Mouse (Mus musculus) myocyte (in vitro differentiated cells): Measurements from ENCODE around the gene Dqx1.

Experiments used
- CEBPB ChIP-seq: IDR thresholded peaks from 2 replicates; pipeline ENCODE4 v1.6.1; 2011; ENCODE audit warnings: mild to moderate bottlenecking, moderate library complexity; ENCODE audit not compliant: poor library complexity, insufficient read depth, severe bottlenecking
- E2F4 ChIP-seq: IDR thresholded peaks from one replicate; pipeline ENCODE4 v1.6.1; 2011; ENCODE audit warnings: mild to moderate bottlenecking, control low read depth, moderate library complexity; ENCODE audit not compliant: insufficient read depth
- MAX ChIP-seq: IDR thresholded peaks from one replicate; pipeline ENCODE4 v1.6.1; 2011; ENCODE audit warnings: low read depth, mild to moderate bottlenecking, control low read depth
- MYOD1 ChIP-seq, 3 experiments: IDR thresholded peaks; one replicate each; pipeline ENCODE4 v1.6.1; 2011; ENCODE audit warnings: control low read depth in 2 of 3, low read depth in 2 of 3, mild to moderate bottlenecking in 2 of 3, moderate library complexity in 1 of 3; ENCODE audit not compliant: insufficient read length in 2 of 3, control insufficient read depth in 1 of 3
- MYOG ChIP-seq, 3 experiments: IDR thresholded peaks; one replicate each; pipeline ENCODE4 v1.6.1; 2011; ENCODE audit warnings: control low read depth in 2 of 3, low read depth in 2 of 3, mild to moderate bottlenecking in 2 of 3; ENCODE audit not compliant: insufficient read length in 2 of 3, control insufficient read depth in 1 of 3, insufficient read depth in 1 of 3
- POLR2A ChIP-seq: IDR thresholded peaks from one replicate; pipeline ENCODE4 v1.6.1; 2011; ENCODE audit warnings: low read depth, mild to moderate bottlenecking, control low read depth, moderate library complexity; ENCODE audit not compliant: insufficient read length
- POLR2AphosphoS2 ChIP-seq: IDR thresholded peaks from one replicate; pipeline ENCODE4 v1.6.1; 2011; ENCODE audit warnings: low read depth, control low read depth; ENCODE audit not compliant: insufficient read length
- TCF12 ChIP-seq: IDR thresholded peaks from one replicate; pipeline ENCODE4 v1.6.1; 2011; ENCODE audit warnings: mild to moderate bottlenecking, control low read depth; ENCODE audit not compliant: poor library complexity, insufficient read depth, severe bottlenecking
- TCF3 ChIP-seq: IDR thresholded peaks from one replicate; pipeline ENCODE4 v1.6.1; 2011; ENCODE audit warnings: low read depth, control low read depth; ENCODE audit not compliant: insufficient read length

DNA sequence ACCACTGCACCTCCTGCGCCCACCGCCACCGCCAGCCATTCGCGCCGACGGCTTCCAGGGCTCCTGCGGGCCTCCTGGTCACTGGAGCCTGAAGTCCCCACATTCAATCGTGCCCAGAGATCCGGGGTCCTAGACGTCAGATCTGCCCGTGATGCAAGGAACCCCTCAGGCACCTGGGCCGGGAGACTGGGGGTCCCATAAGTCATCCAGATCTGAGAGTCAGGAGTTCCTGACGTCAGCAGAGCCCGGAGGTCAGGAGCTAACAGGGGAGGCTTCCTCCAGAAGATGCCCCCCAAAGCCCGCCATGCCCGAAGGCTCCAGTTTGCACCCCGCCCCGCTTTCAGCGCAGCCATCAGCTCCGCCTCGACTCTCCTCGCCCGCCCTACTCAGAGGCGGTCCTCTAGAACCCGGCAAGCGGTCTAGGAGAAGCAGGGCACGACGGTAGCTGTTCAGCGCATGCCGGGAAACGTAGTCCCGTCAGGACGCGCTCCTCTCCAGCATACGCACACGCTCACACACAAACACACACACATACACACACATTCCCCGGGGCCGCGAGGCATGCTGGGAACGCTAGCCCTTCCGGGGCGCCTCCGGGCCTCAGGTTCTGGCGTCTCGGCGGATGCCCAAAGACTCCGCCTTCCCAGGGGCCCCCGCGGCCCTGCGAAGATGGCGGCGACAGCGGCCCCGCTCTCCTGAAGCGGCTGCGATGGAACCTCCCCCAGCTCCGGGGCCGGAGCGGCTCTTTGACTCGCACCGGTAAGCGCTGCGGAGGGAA is 3.4 kb upstream of the Dqx1 start, which contains the start of gene Aup1:
- TF ChIP-seq TCF3 (no peak), CEBPB (no peak), MAX (no peak), POLR2A (peak; percentile 62), POLR2AphosphoS2 (peak; percentile 51), E2F4 (peak; percentile 53), MYOG (IDR thresholded peaks at IDR 0.05; ENCODE audit: control insufficient read depth in 1 of 3, insufficient read depth in 1 of 3, insufficient read length in 2 of 3, low read depth in 2 of 3) (peak in 2 of 3 experiments; percentile 59 to 77), TCF12 (no peak), MYOD1 (IDR thresholded peaks at IDR 0.05; ENCODE audit: control insufficient read depth in 1 of 3, insufficient read length in 2 of 3, low read depth in 2 of 3) (peak in 2 of 3 experiments; percentile 66 to 68)
